Mouse (Mus musculus) kidney, embryonic 15.5 days (tissue): ENCODE measurements around the gene Olig3. TPM values are rescaled to one million over a fixed set of nuclear protein-coding genes. Genes with fewer than 3 reads are reported as not detected.

Source experiments
- ATAC-seq: fragments of 200-750 bp; cut with Nextera tagmentation; replicated peaks from 2 replicates; pipeline ENCODE4 v1.8.0; 2017; ENCODE audit warnings: moderate TSS enrichment; ENCODE audit not compliant: low FRiP score
- H3K27ac ChIP-seq: fragments of 300-500 bp; sonication (generic); 2 replicates; pipeline ENCODE4 v1.5.1; 2015; ENCODE audit warnings: mild to moderate bottlenecking, inconsistent platforms
- H3K27me3 ChIP-seq: fragments of 300-500 bp; sonication (generic); 2 replicates; pipeline ENCODE4 v1.6.1; 2015; ENCODE audit warnings: inconsistent platforms
- H3K36me3 ChIP-seq: fragments of 300-500 bp; sonication (generic); 2 replicates; pipeline ENCODE4 v1.6.1; 2015; ENCODE audit warnings: inconsistent platforms
- H3K4me1 ChIP-seq: fragments of 300-500 bp; sonication (generic); 2 replicates; pipeline ENCODE4 v1.6.1; 2015; ENCODE audit warnings: inconsistent platforms
- H3K4me2 ChIP-seq: fragments of 300-500 bp; sonication (generic); 2 replicates; pipeline ENCODE4 v1.6.1; 2015; ENCODE audit warnings: moderate library complexity, mild to moderate bottlenecking, inconsistent platforms
- H3K4me3 ChIP-seq: fragments of 300-500 bp; sonication (generic); replicated peaks from 2 replicates; pipeline ENCODE4 v1.5.1; 2015; ENCODE audit warnings: mild to moderate bottlenecking, inconsistent platforms
- H3K9ac ChIP-seq: fragments of 300-500 bp; sonication (generic); 2 replicates; pipeline ENCODE4 v1.6.1; 2015; ENCODE audit warnings: mild to moderate bottlenecking, inconsistent platforms
- H3K9me3 ChIP-seq: fragments of 300-500 bp; sonication (generic); replicated peaks from 2 replicates; pipeline ENCODE4 v1.6.1; 2016; ENCODE audit warnings: inconsistent platforms
- WGBS: fragments of 180-500 bp; shearing (Covaris S2); methylation state at CpG from one replicate; pipeline ENCODE4 v1.1.7; 2015; ENCODE audit warnings: mixed read lengths; 5-methylcytosine and 5-hydroxymethylcytosine counted together
- polyA plus RNA-seq: library from polyadenylated mRNA; unstranded; fragments of >200 nt; fragmentation: Nextera tagmentation; extraction: Ambion mirVana; gene quantifications from 2 replicates; pipeline ENCODE4 v1.2.1, GENCODE M21; 2015

The Olig3 gene
- polyA plus RNA-seq = not detected in 2 replicates

DNA sequence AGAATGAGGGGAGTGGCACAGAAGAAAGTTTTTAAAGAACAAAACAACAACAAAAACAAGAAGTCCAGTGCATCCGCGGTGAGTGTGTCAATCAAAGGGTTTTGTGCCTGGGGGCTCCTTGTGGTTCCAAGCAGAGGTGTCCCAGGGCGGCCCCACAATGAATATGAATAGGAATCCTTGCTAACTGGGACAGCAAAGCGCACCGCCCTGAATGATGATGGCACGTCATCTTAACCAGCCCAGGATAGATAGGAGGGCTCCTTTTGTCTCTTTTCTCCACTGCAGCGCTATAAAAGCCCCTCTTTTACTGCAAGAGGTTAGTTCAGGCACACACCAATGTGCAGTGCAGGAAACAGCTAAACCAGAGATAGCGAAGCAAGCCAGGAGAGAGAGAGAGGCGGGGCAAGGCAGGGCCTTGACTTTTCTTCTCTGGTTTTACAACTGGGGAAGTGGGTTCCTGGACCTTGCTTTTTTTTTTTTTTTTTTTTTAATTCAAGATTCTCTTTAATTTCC lies at the start of gene Olig3:
Gene Olig3, plus strand, starts transcription at position 463 of the 513 bp plus-strand sequence.
- Histone ChIP-seq H3K4me2 (peak within 1 kb of the TSS; percentile 26), H3K9me3 (no peaks in the 10 kb centered on the region), H3K9ac (no peak within 1 kb of the TSS), H3K27ac (no peak within 1 kb of the TSS), H3K27me3 (peaks cover 98% of the 10 kb centered on the region), H3K4me3 (peak within 1 kb of the TSS; percentile 20), H3K4me1 (peaks cover 15% of the 10 kb centered on the region), H3K36me3 (no peaks in the 10 kb centered on the region)
- 1% methylated on average over 9 of the region's 9 CpGs for WGBS
- ATAC-seq = no peak

DNA sequence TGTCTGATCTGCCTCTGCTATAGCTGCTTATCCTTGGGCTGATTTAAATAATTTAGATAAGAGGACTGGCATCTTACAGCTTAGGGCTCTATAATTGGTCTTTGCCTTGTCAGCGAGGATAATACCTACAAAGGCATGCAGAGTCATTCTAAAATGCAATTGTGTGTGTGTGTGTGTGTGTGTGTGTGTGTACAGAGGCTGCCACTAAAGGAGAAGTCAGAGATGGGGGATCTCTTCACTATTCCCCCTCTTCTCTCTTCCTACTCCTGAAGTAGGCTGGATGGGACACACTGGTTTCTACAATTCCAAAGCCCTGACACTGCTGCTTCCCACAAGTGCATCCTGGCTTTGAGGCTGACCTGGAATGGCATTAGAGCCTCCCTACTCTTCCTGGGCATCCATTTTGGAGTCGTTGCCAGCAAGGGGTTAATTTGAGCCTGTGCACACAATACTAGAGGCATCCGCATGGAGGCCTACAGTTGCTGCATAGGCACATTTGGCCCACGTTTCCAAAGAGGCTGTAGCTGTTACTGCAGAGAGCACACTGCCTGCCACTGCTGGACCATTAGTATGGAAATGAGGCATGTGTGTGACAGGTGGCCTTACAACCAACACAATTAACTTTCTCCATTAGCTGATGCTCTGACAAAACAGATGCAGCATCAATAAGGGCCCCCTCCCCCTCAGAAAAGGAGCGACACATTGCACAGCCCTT lies 46.5 kb upstream of the Olig3 start:
- WGBS = 32% methylated on average over 5 of the region's 5 CpGs
- no peak overlapping the region for H3K9ac ChIP-seq

DNA sequence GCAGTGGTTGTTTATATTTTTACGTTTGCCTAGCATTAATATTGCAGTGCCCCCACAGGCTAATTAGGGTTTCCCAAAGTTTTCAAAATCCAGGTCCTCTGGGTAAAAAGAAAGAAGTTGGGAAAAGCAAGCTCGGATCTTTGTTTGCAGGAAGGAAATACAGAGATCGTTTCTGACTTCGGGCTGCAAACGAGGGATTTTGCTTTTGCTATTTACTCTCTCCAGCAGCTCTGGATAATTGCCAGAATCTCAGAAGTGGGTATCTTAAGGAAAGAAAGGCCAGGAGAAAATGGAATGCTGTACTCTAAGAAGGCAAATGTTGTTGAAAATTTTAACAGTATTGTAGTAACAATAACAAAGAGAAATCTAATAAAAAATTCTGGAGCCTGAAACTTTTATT lies 45.9 kb upstream of the Olig3 start:
- no peaks in the 10 kb centered on the region for H3K36me3 ChIP-seq
- no peak overlapping the region for H3K4me3 ChIP-seq
- H3K27me3 ChIP-seq = no peaks in the 10 kb centered on the region
- whole genome bisulfite sequencing = 44% methylated on average over 5 of the region's 5 CpGs
- H3K4me2 ChIP-seq = no peak overlapping the region
- H3K4me1 ChIP-seq = no peaks in the 10 kb centered on the region
- no peak for ATAC-seq
- H3K9ac ChIP-seq = no peak overlapping the region
- H3K27ac ChIP-seq = no peak overlapping the region
- H3K9me3 ChIP-seq = no peaks in the 10 kb centered on the region

More for the DNA sequence above, 46.5 kb upstream of the Olig3 start:
- Histone ChIP-seq H3K4me3 (no peak overlapping the region), H3K4me1 (no peaks in the 10 kb centered on the region), H3K9me3 (no peaks in the 10 kb centered on the region), H3K27ac (no peak overlapping the region), H3K36me3 (no peaks in the 10 kb centered on the region), H3K4me2 (no peak overlapping the region), H3K27me3 (no peaks in the 10 kb centered on the region)
- no peak for ATAC-seq

DNA sequence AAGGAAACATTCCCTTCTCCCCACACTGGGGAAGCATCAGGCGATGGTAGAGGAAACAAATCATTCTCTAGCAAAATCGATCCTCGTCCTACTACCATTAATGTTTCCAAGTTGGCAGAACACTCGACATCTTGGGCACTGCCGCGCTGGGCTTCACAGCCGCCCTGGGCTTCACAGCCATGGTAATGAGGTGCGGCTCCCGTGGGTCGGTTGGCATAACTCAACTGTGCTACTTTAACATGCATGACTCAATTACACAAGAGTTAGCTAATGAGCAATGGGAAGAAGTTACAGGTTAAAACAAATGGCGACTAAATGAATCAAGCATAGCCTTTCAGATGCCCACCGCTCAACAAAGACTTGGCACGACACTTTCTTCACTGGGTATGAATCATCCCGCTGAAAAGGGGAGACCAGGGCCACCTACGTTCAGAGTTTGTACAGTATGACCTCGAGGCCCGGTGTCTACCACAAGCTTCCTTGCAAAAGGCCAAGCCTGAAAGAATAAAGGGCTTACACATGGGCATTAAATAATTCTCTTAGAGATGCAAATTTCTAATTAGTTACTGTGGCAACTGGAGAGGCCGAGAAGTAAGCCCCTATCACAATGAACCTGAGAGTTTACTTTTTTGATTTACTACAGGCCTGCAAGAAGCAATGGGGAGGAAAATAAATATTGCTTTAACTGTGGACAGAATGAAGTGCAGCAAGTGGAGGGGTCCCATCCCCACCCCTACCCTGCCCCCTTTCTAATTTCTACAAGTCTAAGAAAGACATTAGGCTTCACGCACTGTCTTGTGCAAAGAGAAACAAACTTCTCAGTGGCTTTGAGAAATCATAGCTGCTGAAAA lies 38.1 kb upstream of the Olig3 start:
- Histone ChIP-seq H3K27ac (no peak overlapping the region), H3K4me2 (no peak overlapping the region), H3K4me1 (no peaks in the 10 kb centered on the region), H3K36me3 (no peaks in the 10 kb centered on the region), H3K9ac (no peak overlapping the region), H3K27me3 (no peaks in the 10 kb centered on the region), H3K9me3 (no peaks in the 10 kb centered on the region), H3K4me3 (no peak overlapping the region)
- no peak for ATAC-seq
- 76% methylated on average over 19 of the region's 19 CpGs for WGBS

DNA sequence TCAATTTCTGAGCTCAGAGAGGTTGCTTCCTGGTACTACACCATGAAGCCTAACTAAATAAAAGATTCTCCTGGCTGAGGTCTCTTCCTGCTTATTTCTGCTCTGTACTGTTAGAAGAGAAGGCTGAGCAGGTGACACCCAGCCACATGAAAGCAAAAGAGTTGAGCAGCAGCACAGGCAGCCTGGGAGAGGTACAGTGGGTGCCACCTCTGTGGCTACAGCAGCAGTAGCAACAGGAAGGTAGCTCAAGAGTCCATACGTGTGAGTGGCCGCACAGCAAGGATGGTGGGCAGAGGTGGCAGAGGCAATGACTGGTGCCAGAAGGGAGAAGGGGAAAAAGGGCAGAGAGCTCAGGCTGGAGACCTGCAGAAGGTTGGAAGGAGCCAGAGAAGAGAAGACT lies 34.6 kb upstream of the Olig3 start:
- no peaks in the 10 kb centered on the region for H3K4me1 ChIP-seq
- no peak overlapping the region for H3K27ac ChIP-seq
- no peaks in the 10 kb centered on the region for H3K27me3 ChIP-seq
- no peak overlapping the region for H3K4me2 ChIP-seq
- no peaks in the 10 kb centered on the region for H3K36me3 ChIP-seq
- no peak overlapping the region for H3K4me3 ChIP-seq
- WGBS = 62% methylated on average over 2 of the region's 2 CpGs
- H3K9ac ChIP-seq = no peak overlapping the region
- ATAC-seq = no peak
- H3K9me3 ChIP-seq = no peaks in the 10 kb centered on the region

DNA sequence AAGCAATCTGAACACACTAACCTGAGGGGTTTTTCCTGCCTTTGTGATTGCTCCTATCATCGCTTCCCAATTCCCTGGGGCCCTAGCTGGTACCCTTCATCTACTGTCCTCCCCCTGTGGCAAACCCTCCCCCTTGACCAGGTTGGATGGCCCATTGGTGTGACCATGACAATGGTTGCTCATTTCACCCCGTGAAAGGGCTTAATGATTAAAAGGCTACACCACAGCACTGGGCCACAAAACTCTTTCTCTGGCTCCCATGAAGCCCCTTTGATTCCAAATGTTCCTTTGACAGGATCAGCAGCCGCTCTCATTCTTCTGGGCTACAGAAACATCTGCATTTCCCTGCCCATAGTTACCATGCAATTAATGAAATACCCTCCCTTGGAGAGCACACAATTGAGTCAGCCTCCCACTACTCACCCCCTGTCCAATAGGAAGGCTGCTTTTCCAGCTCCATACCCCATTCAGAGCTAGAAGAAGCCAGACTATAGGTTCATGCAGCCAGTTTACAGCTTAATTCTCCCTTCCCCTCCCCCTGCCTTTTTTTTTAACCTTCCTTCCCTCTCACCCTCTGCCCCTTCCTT lies 27.0 kb upstream of the Olig3 start:
- no peak overlapping the region for H3K9ac ChIP-seq
- H3K27me3 ChIP-seq = no peaks in the 10 kb centered on the region
- no peak overlapping the region for H3K4me3 ChIP-seq
- no peaks in the 10 kb centered on the region for H3K9me3 ChIP-seq
- no peaks in the 10 kb centered on the region for H3K4me1 ChIP-seq
- no peak overlapping the region for H3K27ac ChIP-seq
- ATAC-seq = no peak
- 27% methylated on average over 3 of the region's 3 CpGs for WGBS
- no peak overlapping the region for H3K4me2 ChIP-seq
- H3K36me3 ChIP-seq = no peaks in the 10 kb centered on the region

DNA sequence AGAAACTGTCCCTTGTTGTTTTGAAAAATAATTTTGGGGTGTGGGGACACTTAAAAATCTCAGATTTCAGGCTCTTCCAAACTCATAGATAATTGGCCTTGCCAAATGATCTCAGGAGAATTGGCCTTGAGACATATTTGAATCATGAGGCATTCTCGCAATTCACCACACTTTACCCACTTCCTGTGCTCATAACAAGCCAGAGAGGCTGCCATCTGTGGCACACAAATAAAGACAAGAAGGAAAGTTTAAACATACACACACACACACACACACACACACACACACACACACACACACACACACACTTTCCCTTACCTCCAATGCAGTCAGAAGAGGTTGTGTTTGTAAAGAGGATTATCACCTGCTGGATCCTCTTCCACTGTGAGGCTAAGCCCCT lies 22.9 kb upstream of the Olig3 start:
- Histone ChIP-seq H3K27me3 (peaks cover 3% of the 10 kb centered on the region; the same call in 1 of the 2 replicates), H3K4me1 (no peaks in the 10 kb centered on the region)
- WGBS = 67% methylated on average over 1 of the region's 1 CpGs

DNA sequence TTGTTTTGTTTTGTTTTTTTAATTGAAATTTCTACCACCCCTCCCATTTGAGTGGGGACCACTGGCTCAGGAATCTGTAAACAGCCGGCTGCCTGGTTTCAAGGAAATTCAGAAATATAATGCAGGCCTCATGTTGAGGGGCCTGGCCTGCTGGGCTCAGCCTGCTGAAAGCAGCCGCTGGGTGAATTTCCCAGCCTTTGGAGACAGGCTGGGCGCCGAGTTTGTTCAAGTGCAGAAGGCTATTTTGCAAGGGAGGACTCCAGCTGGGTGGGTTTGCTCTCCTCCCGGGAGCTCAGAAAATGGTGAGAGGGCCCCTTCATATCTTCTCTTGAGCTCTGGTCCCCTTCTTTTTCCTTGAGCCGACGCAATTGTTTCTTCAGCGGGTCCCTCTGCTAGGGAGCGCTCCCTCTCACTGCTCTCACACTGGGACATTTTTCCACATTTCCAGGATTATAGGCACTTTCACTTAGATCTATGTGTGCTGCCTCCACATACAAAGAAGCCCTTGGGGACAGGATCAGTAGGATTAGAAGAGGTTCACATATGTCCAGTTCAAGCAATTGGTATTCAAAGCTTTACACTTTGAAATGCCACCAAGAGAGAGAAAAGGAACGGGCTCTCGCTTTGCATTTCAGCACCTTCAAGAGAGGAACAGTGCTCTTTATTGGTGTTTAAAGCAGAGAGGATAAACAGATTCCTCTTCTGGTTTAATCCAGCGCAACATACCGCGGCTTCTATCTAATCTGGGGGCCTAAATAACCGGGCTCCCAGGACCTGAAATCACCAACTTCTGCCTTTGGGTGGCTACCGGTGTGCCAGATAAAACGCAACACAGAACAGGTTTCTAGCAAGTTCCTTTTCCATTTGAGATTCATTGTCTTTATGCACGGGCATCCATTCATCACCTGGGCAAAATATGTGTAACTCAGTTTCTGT lies 17.4 kb upstream of the Olig3 start:
- ATAC-seq = no peak
- 13% methylated on average over 18 of the region's 18 CpGs for WGBS
- H3K36me3 ChIP-seq = no peaks in the 10 kb centered on the region

More for the DNA sequence above, 22.9 kb upstream of the Olig3 start:
- no peak overlapping the region for H3K27ac ChIP-seq
- H3K36me3 ChIP-seq = no peaks in the 10 kb centered on the region
- no peak overlapping the region for H3K4me2 ChIP-seq
- H3K9me3 ChIP-seq = no peaks in the 10 kb centered on the region
- no peak for ATAC-seq
- H3K9ac ChIP-seq = no peak overlapping the region
- H3K4me3 ChIP-seq = no peak overlapping the region

DNA sequence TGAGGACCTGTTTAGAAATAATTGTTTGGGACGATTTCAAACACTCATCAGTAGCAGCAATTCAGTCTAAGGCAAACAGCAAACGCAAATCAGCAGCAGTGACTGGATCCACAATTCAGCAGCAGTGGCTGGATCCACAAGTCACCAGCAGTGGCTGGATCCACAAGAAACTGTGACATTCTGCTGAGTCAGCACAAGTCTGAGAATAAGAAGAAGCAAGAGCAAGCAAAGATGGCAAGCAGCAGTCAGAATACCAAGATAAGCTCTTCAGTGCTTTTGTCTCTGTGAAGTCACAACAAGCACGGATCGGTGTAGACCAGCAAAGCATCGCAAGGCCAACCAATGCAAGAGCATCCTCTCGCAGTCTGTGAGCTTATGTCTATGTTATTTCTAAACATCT lies 12.3 kb upstream of the Olig3 start:
- Histone ChIP-seq H3K36me3 (no peaks in the 10 kb centered on the region), H3K9ac (no peak overlapping the region), H3K27ac (no peak overlapping the region), H3K4me3 (no peak overlapping the region), H3K9me3 (no peaks in the 10 kb centered on the region), H3K27me3 (peaks cover 70% of the 10 kb centered on the region), H3K4me1 (no peaks in the 10 kb centered on the region), H3K4me2 (no peak overlapping the region)
- ATAC-seq = no peak
- WGBS = 92% methylated on average over 6 of the region's 6 CpGs

More for the DNA sequence above, 17.4 kb upstream of the Olig3 start:
- Histone ChIP-seq H3K4me2 (no peak overlapping the region), H3K27ac (no peak overlapping the region), H3K9ac (no peak overlapping the region), H3K27me3 (peaks cover 41% of the 10 kb centered on the region), H3K9me3 (no peaks in the 10 kb centered on the region), H3K4me1 (no peaks in the 10 kb centered on the region), H3K4me3 (no peak overlapping the region)

DNA sequence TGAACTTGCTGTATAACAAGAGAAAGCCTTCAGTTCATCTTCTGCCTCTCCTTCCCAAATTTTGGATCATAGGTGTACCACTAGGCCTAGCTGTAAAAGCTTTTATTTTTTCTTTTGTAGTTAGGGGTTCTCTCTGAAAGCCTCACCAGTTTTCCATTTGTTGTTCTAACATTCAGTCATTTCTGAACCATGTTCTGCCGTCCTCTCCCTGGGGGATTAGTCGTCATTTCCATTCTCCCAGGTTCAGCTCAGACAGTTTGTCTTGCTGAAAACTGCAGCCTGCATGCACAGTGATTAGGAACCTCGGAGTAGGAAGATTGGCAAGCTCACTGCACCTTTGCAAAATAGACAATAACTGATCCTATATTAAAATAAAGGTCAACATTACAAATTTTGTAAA lies 7.0 kb upstream of the Olig3 start:
- H3K4me1 ChIP-seq = peaks cover 5% of the 10 kb centered on the region; the same call in 1 of the 2 replicates
- no peak overlapping the region for H3K4me3 ChIP-seq

More for the DNA sequence above, 7.0 kb upstream of the Olig3 start:
- WGBS = 42% methylated on average over 3 of the region's 3 CpGs
- ATAC-seq = no peak
- H3K27me3 ChIP-seq = peaks cover 76% of the 10 kb centered on the region
- no peak overlapping the region for H3K27ac ChIP-seq
- no peak overlapping the region for H3K9ac ChIP-seq
- no peak overlapping the region for H3K4me2 ChIP-seq
- no peaks in the 10 kb centered on the region for H3K36me3 ChIP-seq
- no peaks in the 10 kb centered on the region for H3K9me3 ChIP-seq
